ENCODE assay signal across 11 mouse cellular contexts in genomic region chr15:80697564-80697963, GRCm38 (mm10). TPM values are rescaled to one million over a fixed set of nuclear protein-coding genes. Genes with fewer than 3 reads are reported as not detected.
DNase-seq lines count a peak whose midpoint lies in the region; ATAC-seq and TF ChIP-seq lines count a peak whose summit lies in the region.
"Had no signal": no experiment of that assay in that cellular context is flagged by ENCODE, and none has a peak within 500 bp of the region (broad histone marks: within the 10 kb centered on the region; RNA-seq: fewer than 3 reads in every experiment).

No protein-coding gene starts in this region.

- no peak overlapping the region for H3K4me2 ChIP-seq in embryonic facial prominence, embryonic 14.5 days (ENCODE audit: low read depth, low read length)
- H3K4me2 ChIP-seq in limb, embryonic 15.5 days: no peak overlapping the region
- H3K4me2 ChIP-seq: embryonic facial prominence, embryonic 15.5 days had no signal

- DNase-seq in lung, postnatal 25 days (ENCODE audit: low spot score): peak; percentile 50
- DNase-seq in lung, adult 2 months: no peak
- DNase-seq in embryonic facial prominence, embryonic 14.5 days (ENCODE audit: low spot score): peak; percentile 13
- peak; percentile 83 for DNase-seq in thymus, postnatal 14 days
- DNase-seq in left cerebral cortex, adult 18-20 months (ENCODE audit: low spot score in 2 of 2): no peak
- DNase-seq in c-Kit-positive CD71-positive TER-119-positive erythroid progenitor cells, embryonic 14.5 days (ENCODE audit: low spot score): no peak
- DNase-seq: kidney, adult 8-10 months; left cerebral cortex, postnatal 4 days had no signal

- no peaks in the 10 kb centered on the region for H3K9me3 ChIP-seq in embryonic facial prominence, embryonic 14.5 days (ENCODE audit: control insufficient read depth, low read length)
- H3K9me3 ChIP-seq in limb, embryonic 15.5 days: no peaks in the 10 kb centered on the region
- H3K9me3 ChIP-seq: embryonic facial prominence, embryonic 15.5 days had no signal

- no peak for TF ChIP-seq CTCF in lung, adult 2 months (IDR thresholded peaks at IDR 0.05; ENCODE audit: insufficient read depth, low read length)

- WGBS in lung, adult 2 months: 31% methylated on average over 5 of the region's 5 CpGs
- 37% methylated on average over 5 of the region's 5 CpGs for WGBS in embryonic facial prominence, embryonic 14.5 days
- WGBS in limb, embryonic 15.5 days: 21% methylated on average over 5 of the region's 5 CpGs

- peaks cover 3% of the 10 kb centered on the region; the same call in 1 of the 2 replicates for H3K4me1 ChIP-seq in lung, adult 2 months (ENCODE audit: control insufficient read depth, insufficient read depth, low read length)
- H3K4me1 ChIP-seq in embryonic facial prominence, embryonic 14.5 days (ENCODE audit: control insufficient read depth, insufficient read depth, low read length): peaks cover 5% of the 10 kb centered on the region; the same call in 1 of the 2 replicates
- peaks cover 21% of the 10 kb centered on the region for H3K4me1 ChIP-seq in limb, embryonic 15.5 days

- no peak for TF ChIP-seq POLR2A in lung, adult 2 months (IDR thresholded peaks at IDR 0.05; ENCODE audit: borderline replicate concordance, extremely low read depth, low read depth, low read length)

- H3K9ac ChIP-seq in embryonic facial prominence, embryonic 14.5 days (ENCODE audit: low read depth, low read length): peak overlapping the region; percentile 23; the same call in 1 of the 2 replicates
- 0 out of 2 replicates have a peak overlapping the region, but pooled peaks have one; percentile 7 for H3K9ac ChIP-seq in limb, embryonic 15.5 days
- H3K9ac ChIP-seq: embryonic facial prominence, embryonic 15.5 days had no signal

- H3K27me3 ChIP-seq in embryonic facial prominence, embryonic 14.5 days (replicated peaks; ENCODE audit: control insufficient read depth, insufficient read depth, low read length): no peaks in the 10 kb centered on the region
- no peaks in the 10 kb centered on the region for H3K27me3 ChIP-seq in limb, embryonic 15.5 days
- H3K27me3 ChIP-seq: embryonic facial prominence, embryonic 15.5 days had no signal

- H3K4me3 ChIP-seq in lung, adult 2 months (replicated peaks; ENCODE audit: extremely low read depth, low read depth, low read length): no peak overlapping the region
- H3K4me3 ChIP-seq in embryonic facial prominence, embryonic 14.5 days (ENCODE audit: low read depth, low read length): no peak overlapping the region
- H3K4me3 ChIP-seq in limb, embryonic 15.5 days: no peak overlapping the region
- H3K4me3 ChIP-seq: embryonic facial prominence, embryonic 15.5 days had no signal

- H3K36me3 ChIP-seq in embryonic facial prominence, embryonic 14.5 days (ENCODE audit: control insufficient read depth, insufficient read depth, low read length): no peaks in the 10 kb centered on the region
- no peaks in the 10 kb centered on the region for H3K36me3 ChIP-seq in limb, embryonic 15.5 days
- H3K36me3 ChIP-seq: embryonic facial prominence, embryonic 15.5 days had no signal

- H3K27ac ChIP-seq in embryonic facial prominence, embryonic 14.5 days (replicated peaks; ENCODE audit: low read depth, low read length): no peak overlapping the region
- H3K27ac ChIP-seq in limb, embryonic 15.5 days: 0 out of 2 replicates have a peak overlapping the region, but pooled peaks have one; percentile 30
- H3K27ac ChIP-seq: embryonic facial prominence, embryonic 15.5 days; macrophage had no signal

- ATAC-seq in embryonic facial prominence, embryonic 14.5 days (ENCODE audit: low read depth): no peak
- ATAC-seq in limb, embryonic 15.5 days (ENCODE audit: insufficient number of reproducible peaks, low FRiP score, low TSS enrichment, low read depth): no peak

RNA-seq across cellular contexts. Expression of gene Tnrc6b, which starts 13.5 kb away (rescaled TPM):
- 16.6 TPM in 2 replicates for polyA plus RNA-seq in lung, adult 2 months (2012; rRNA removed)
- polyA plus RNA-seq in embryonic facial prominence, embryonic 14.5 days (2014; fragmentation: Nextera tagmentation; extraction: Ambion mirVana): 12.5 and 16.1 TPM in 2 replicates
- 24.1 and 25.7 TPM in 2 replicates for polyA plus RNA-seq in limb, embryonic 15.5 days (2015; fragmentation: Nextera tagmentation; extraction: Ambion mirVana)
- total RNA-seq in left cerebral cortex, adult 18-20 months (2021): 100 to 1,000 TPM; 101 to 102 TPM

RNA-seq across cellular contexts. Expression of gene Fam83f, which starts 25.9 kb away (rescaled TPM):
- polyA plus RNA-seq in lung, adult 2 months (2012; rRNA removed): 1.2 and 2.2 TPM in 2 replicates
- 2.2 and 2.9 TPM in 2 replicates for polyA plus RNA-seq in embryonic facial prominence, embryonic 14.5 days (2014; fragmentation: Nextera tagmentation; extraction: Ambion mirVana)
- polyA plus RNA-seq in limb, embryonic 15.5 days (2015; fragmentation: Nextera tagmentation; extraction: Ambion mirVana): 6.0 and 6.6 TPM in 2 replicates
- under 1 TPM; 0.16 to 0.54 TPM for total RNA-seq in left cerebral cortex, adult 18-20 months (2021)

Comparison
In these comparisons a context has a peak if more than half of its experiments do, and no peak if none do; other contexts are left out.
1. DNase-seq: peak in lung, postnatal 25 days (single experiment), embryonic facial prominence, embryonic 14.5 days (single experiment) and thymus, postnatal 14 days (single experiment); none in lung, adult 2 months (single experiment), left cerebral cortex, adult 18-20 months (0 of 2) and c-Kit-positive CD71-positive TER-119-positive erythroid progenitor cells, embryonic 14.5 days (single experiment).